Mouse (Mus musculus): Measurements from ENCODE around the gene Pfdn6. TPM values are rescaled to one million over a fixed set of nuclear protein-coding genes. Genes with fewer than 3 reads are reported as not detected.
"Not testable (repeated sequence)": the region's sequence is repeated elsewhere in the genome, so short reads cannot be mapped to it uniquely, and the experiment has no call there.

Pfdn6 gene
- polyA plus RNA-seq, 1 experiment from 2014 or later: 83.8 TPM

DNA sequence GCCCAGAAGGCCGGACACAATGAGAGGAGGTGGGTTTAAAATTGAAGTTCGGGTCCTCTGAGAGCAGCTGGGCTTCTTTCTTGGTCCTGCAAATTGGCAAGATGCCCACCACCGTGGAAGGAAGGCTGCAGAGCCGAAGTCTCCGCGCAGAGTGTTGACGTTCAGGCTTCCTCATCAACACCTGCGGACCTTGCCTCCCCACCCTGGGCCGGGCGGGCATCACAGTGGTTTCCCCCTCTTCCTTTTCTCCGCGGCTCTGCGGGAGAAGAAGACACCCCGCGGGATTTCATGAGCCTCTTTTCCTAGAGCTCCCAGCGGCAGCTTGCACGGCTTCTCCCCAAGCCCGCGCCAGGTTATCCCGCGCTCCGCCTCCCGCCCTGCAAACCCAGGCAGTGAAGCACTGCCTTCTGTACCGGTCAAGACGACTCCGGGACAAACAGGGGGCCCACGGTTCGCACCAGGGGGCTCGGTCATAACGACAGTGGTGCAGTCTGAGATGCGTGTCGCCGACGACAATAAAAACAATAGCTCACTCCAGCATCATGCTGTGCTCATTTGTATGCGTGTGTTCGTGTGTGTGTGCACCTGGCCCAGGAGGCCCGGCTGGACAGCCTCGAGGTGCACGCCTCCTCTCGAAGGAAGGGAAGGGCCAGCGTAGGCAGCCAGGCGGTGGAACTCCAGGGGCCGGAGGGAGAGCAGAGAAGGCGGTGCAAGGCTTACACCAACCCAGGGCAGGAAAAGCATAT is 31.6 kb downstream of the Pfdn6 start:
- H3K9me3 ChIP-seq (replicated peaks; ENCODE audit: control insufficient read depth, low read length): no peaks in the 10 kb centered on the region
- peaks cover 18% of the 10 kb centered on the region for H3K4me1 ChIP-seq (ENCODE audit: control insufficient read depth, low read depth, low read length)
- peak overlapping the region; percentile 95 for H3K4me2 ChIP-seq (ENCODE audit: low read depth, low read length)
- H3K27me3 ChIP-seq (ENCODE audit: control insufficient read depth, insufficient read depth, low read depth, low read length): no peaks in the 10 kb centered on the region
- peak overlapping the region; percentile 89 for H3K4me3 ChIP-seq (ENCODE audit: low read depth, low read length)
- under 1% methylated on average over 42 of the region's 44 CpGs for WGBS (ENCODE audit: insufficient replicate concordance)
- peak; percentile 30 for ATAC-seq (ENCODE audit: low read depth)
- peaks cover 20% of the 10 kb centered on the region for H3K36me3 ChIP-seq (ENCODE audit: control insufficient read depth, insufficient read depth)
- peak overlapping the region; percentile 94 for H3K27ac ChIP-seq (ENCODE audit: low read length)
- peak overlapping the region; percentile 93 for H3K9ac ChIP-seq (ENCODE audit: low read depth, low read length)

- not testable (repeated sequence) for H3K9me3 ChIP-seq (replicated peaks; ENCODE audit: control insufficient read depth, low read length); H3K27ac ChIP-seq (ENCODE audit: low read length); H3K9ac ChIP-seq (ENCODE audit: low read depth, low read length); H3K36me3 ChIP-seq (ENCODE audit: control insufficient read depth, insufficient read depth); H3K4me2 ChIP-seq (ENCODE audit: low read depth, low read length); ATAC-seq (ENCODE audit: low read depth); H3K4me3 ChIP-seq (ENCODE audit: low read depth, low read length); H3K27me3 ChIP-seq (ENCODE audit: control insufficient read depth, insufficient read depth, low read depth, low read length)
- 22% methylated on average over 4 of the region's 4 CpGs for WGBS (ENCODE audit: insufficient replicate concordance)
- peaks cover 36% of the 10 kb centered on the region for H3K4me1 ChIP-seq (ENCODE audit: control insufficient read depth, low read depth, low read length)
Observed at GRCm38 (mm10) chr17:33904835-33905234, 35.3 kb downstream of the Pfdn6 start, which contains the start of gene Platr17. Platr17 (plus strand) TSS chr17:33905135.

- peaks cover 43% of the 10 kb centered on the region for H3K4me1 ChIP-seq (ENCODE audit: control insufficient read depth, low read depth, low read length)
- not testable (repeated sequence) for ATAC-seq (ENCODE audit: low read depth); H3K4me2 ChIP-seq (ENCODE audit: low read depth, low read length); H3K27me3 ChIP-seq (ENCODE audit: control insufficient read depth, insufficient read depth, low read depth, low read length); H3K27ac ChIP-seq (ENCODE audit: low read length); H3K9me3 ChIP-seq (replicated peaks; ENCODE audit: control insufficient read depth, low read length); H3K36me3 ChIP-seq (ENCODE audit: control insufficient read depth, insufficient read depth); H3K4me3 ChIP-seq (ENCODE audit: low read depth, low read length); H3K9ac ChIP-seq (ENCODE audit: low read depth, low read length)
- 68% methylated on average over 6 of the region's 6 CpGs for WGBS (ENCODE audit: insufficient replicate concordance)
Observed at GRCm38 (mm10) chr17:33903911-33904651, 36.1 kb downstream of the Pfdn6 start.

GRCm38 (mm10) chr17:33902491-33902890 is 37.7 kb downstream of the Pfdn6 start:
- 0 out of 2 replicates have a peak overlapping the region, but pooled peaks have one; percentile 19 for H3K4me2 ChIP-seq (ENCODE audit: low read depth, low read length)

DNA sequence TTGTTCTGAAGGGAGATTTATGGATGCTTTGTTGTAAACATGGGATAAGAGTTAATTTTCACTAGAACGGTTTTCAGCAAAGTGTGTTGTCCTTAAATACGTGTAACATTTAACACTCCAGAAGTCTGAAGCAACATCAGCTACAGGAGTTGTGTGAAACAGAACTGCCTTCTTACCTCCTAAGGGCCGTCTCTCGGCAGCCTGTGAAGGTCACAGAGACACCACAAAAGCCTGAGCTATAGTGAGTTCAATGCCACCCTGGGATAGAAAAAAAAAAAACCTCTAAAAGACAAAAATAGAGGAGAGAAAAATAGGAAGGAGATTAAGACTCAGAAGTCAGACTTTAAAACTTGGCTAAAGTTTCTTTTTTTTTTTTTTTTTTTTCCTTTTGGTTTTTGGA is 38.1 kb downstream of the Pfdn6 start:
- Histone ChIP-seq H3K4me3 (ENCODE audit: low read depth, low read length) (no peak overlapping the region), H3K36me3 (ENCODE audit: control insufficient read depth, insufficient read depth) (no peaks in the 10 kb centered on the region), H3K9me3 (replicated peaks; ENCODE audit: control insufficient read depth, low read length) (no peaks in the 10 kb centered on the region), H3K9ac (ENCODE audit: low read depth, low read length) (no peak overlapping the region), H3K27me3 (ENCODE audit: control insufficient read depth, insufficient read depth, low read depth, low read length) (no peaks in the 10 kb centered on the region), H3K27ac (ENCODE audit: low read length) (peak overlapping the region; percentile 59), H3K4me1 (ENCODE audit: control insufficient read depth, low read depth, low read length) (peaks cover 50% of the 10 kb centered on the region), H3K4me2 (ENCODE audit: low read depth, low read length) (0 out of 2 replicates have a peak overlapping the region, but pooled peaks have one; percentile 19)
- no peak for ATAC-seq (ENCODE audit: low read depth)
- 61% methylated on average over 4 of the region's 4 CpGs for WGBS (ENCODE audit: insufficient replicate concordance)

More at GRCm38 (mm10) chr17:33902491-33902890, 37.7 kb downstream of the Pfdn6 start:
- Histone ChIP-seq H3K4me3 (ENCODE audit: low read depth, low read length) (no peak overlapping the region), H3K36me3 (ENCODE audit: control insufficient read depth, insufficient read depth) (no peaks in the 10 kb centered on the region), H3K27ac (ENCODE audit: low read length) (peak overlapping the region; percentile 59), H3K4me1 (ENCODE audit: control insufficient read depth, low read depth, low read length) (peaks cover 46% of the 10 kb centered on the region), H3K27me3 (ENCODE audit: control insufficient read depth, insufficient read depth, low read depth, low read length) (no peaks in the 10 kb centered on the region), H3K9ac (ENCODE audit: low read depth, low read length) (no peak overlapping the region), H3K9me3 (replicated peaks; ENCODE audit: control insufficient read depth, low read length) (no peaks in the 10 kb centered on the region)
- WGBS (ENCODE audit: insufficient replicate concordance): 21% methylated on average over 7 of the region's 7 CpGs
- ATAC-seq (ENCODE audit: low read depth): no peak

GRCm38 (mm10) chr17:33901653-33902052 is 38.5 kb downstream of the Pfdn6 start:
- Histone ChIP-seq H3K9me3 (replicated peaks; ENCODE audit: control insufficient read depth, low read length) (no peaks in the 10 kb centered on the region), H3K27ac (ENCODE audit: low read length) (peak overlapping the region; percentile 52; the same call in 1 of the 2 replicates), H3K36me3 (ENCODE audit: control insufficient read depth, insufficient read depth) (no peaks in the 10 kb centered on the region), H3K4me1 (ENCODE audit: control insufficient read depth, low read depth, low read length) (peaks cover 50% of the 10 kb centered on the region), H3K27me3 (ENCODE audit: control insufficient read depth, insufficient read depth, low read depth, low read length) (no peaks in the 10 kb centered on the region), H3K4me2 (ENCODE audit: low read depth, low read length) (no peak overlapping the region), H3K9ac (ENCODE audit: low read depth, low read length) (no peak overlapping the region), H3K4me3 (ENCODE audit: low read depth, low read length) (no peak overlapping the region)
- ATAC-seq (ENCODE audit: low read depth): no peak
- 62% methylated on average over 4 of the region's 4 CpGs for WGBS (ENCODE audit: insufficient replicate concordance)

GRCm38 (mm10) chr17:33900989-33901314 is 39.2 kb downstream of the Pfdn6 start:
- WGBS (ENCODE audit: insufficient replicate concordance): 83% methylated on average over 4 of the region's 4 CpGs
- H3K4me2 ChIP-seq (ENCODE audit: low read depth, low read length): no peak overlapping the region
- no peak overlapping the region for H3K4me3 ChIP-seq (ENCODE audit: low read depth, low read length)
- no peak overlapping the region for H3K27ac ChIP-seq (ENCODE audit: low read length)
- H3K9ac ChIP-seq (ENCODE audit: low read depth, low read length): no peak overlapping the region
- no peak for ATAC-seq (ENCODE audit: low read depth)
- H3K9me3 ChIP-seq (replicated peaks; ENCODE audit: control insufficient read depth, low read length): no peaks in the 10 kb centered on the region
- H3K27me3 ChIP-seq (ENCODE audit: control insufficient read depth, insufficient read depth, low read depth, low read length): no peaks in the 10 kb centered on the region
- no peaks in the 10 kb centered on the region for H3K36me3 ChIP-seq (ENCODE audit: control insufficient read depth, insufficient read depth)
- H3K4me1 ChIP-seq (ENCODE audit: control insufficient read depth, low read depth, low read length): peaks cover 50% of the 10 kb centered on the region

DNA sequence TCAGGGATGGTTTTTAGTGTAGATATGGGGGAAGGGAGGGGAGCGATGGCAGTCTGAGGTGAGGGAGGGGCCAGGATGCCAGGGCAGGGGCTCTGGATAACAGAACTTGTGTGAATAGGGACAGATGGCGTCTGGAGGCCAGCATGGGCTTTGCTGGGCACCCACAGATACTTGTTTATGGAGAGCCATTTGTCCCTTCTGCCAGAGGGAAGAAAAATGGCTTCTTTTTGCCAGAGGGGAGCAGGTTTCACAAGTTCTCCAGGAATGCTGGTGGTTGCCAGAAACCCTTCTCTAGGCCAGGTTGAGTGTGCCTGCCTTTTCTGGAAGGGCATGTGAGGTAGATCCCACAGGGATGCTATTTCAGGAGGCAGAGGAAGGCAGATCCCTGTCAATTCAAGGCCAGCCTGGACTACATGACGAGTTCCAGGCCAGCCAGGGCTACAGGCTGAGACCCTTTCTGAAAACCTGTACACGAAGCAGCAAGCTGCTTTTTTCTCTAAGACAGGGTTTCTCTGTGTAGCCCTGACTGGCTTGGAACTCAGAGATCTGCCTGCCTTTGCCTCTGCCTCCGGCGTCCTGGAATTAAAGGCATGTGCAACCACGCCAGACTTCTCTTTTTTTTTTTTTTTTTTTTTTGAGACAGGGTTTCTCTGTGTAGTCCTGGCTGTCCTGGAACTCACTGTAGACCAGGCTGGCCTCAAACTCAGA is 39.7 kb downstream of the Pfdn6 start:
- Histone ChIP-seq H3K4me1 (ENCODE audit: control insufficient read depth, low read depth, low read length) (peaks cover 50% of the 10 kb centered on the region), H3K27ac (ENCODE audit: low read length) (peak overlapping the region; percentile 82), H3K9ac (ENCODE audit: low read depth, low read length) (peak overlapping the region; percentile 13; the same call in 1 of the 2 replicates), H3K4me2 (ENCODE audit: low read depth, low read length) (no peak overlapping the region), H3K4me3 (ENCODE audit: low read depth, low read length) (no peak overlapping the region), H3K27me3 (ENCODE audit: control insufficient read depth, insufficient read depth, low read depth, low read length) (no peaks in the 10 kb centered on the region), H3K36me3 (ENCODE audit: control insufficient read depth, insufficient read depth) (no peaks in the 10 kb centered on the region), H3K9me3 (replicated peaks; ENCODE audit: control insufficient read depth, low read length) (no peaks in the 10 kb centered on the region)
- 47% methylated on average over 7 of the region's 7 CpGs for WGBS (ENCODE audit: insufficient replicate concordance)
- peak; percentile 16; the same call in 1 of the 2 replicates for ATAC-seq (ENCODE audit: low read depth)
